Mouse (Mus musculus) CH12.LX (cell line): ENCODE data around the gene Olfr1124. TPM values are rescaled to one million over a fixed set of nuclear protein-coding genes. Genes with fewer than 3 reads are reported as not detected.

Experiments used
- DNase-seq: peaks from one replicate; pipeline ENCODE4 v3.0.0-alpha.2; 2013; ENCODE audit errors: extremely low read depth
- H3K27ac ChIP-seq: 2 replicates; pipeline ENCODE4 v1.5.1; 2012; ENCODE audit warnings: low read depth, mild to moderate bottlenecking, control low read depth, moderate library complexity; ENCODE audit not compliant: insufficient read depth
- H3K27me3 ChIP-seq: replicated peaks from 2 replicates; pipeline ENCODE3; 2012; ENCODE audit warnings: inconsistent platforms
- H3K36me3 ChIP-seq, 2 experiments: replicated peaks in 1 of 2; 2 replicates each; pipeline versions ENCODE3 to v1.6.1; 2012; ENCODE audit warnings: inconsistent platforms in 1 of 2, low read length in 1 of 2, mild to moderate bottlenecking in 1 of 2, mixed read lengths in 1 of 2, moderate library complexity in 1 of 2; ENCODE audit not compliant: control insufficient read depth in 1 of 2, insufficient read depth in 1 of 2
- H3K4me1 ChIP-seq, 2 experiments: 2 replicates each; pipeline ENCODE4 v1.6.1; 2012; ENCODE audit warnings: inconsistent platforms in 1 of 2, moderate library complexity in 1 of 2; ENCODE audit not compliant: insufficient read depth in 2 of 2, control insufficient read depth in 1 of 2
- H3K4me2 ChIP-seq: 2 replicates; pipeline ENCODE4 v1.6.1; 2012; ENCODE audit warnings: low read depth, mild to moderate bottlenecking, control low read depth; ENCODE audit not compliant: poor library complexity, insufficient read depth, severe bottlenecking
- H3K4me3 ChIP-seq, 3 experiments: fragments of 150-350 bp in 1 of 3; sonication (generic) in 1 of 3; replicated peaks in 1 of 3; 2 replicates each; pipeline versions ENCODE3 to v1.5.1; 2011 to 2012; ENCODE audit warnings: low read depth in 2 of 3, low read length in 2 of 3, mild to moderate bottlenecking in 2 of 3, moderate library complexity in 2 of 3, control low read depth in 1 of 3, improper control_type of control experiment in 1 of 3, inconsistent platforms in 1 of 3, mixed read lengths in 1 of 3; ENCODE audit not compliant: poor library complexity in 1 of 3
- H3K79me2 ChIP-seq: replicated peaks from 2 replicates; pipeline ENCODE4 v1.6.1; 2012; ENCODE audit warnings: mild to moderate bottlenecking, moderate library complexity; ENCODE audit not compliant: control insufficient read depth, poor library complexity, insufficient read depth, severe bottlenecking; ENCODE audit errors: extremely low read depth
- H3K9ac ChIP-seq: 2 replicates; pipeline ENCODE4 v1.6.1; 2012; ENCODE audit warnings: low read depth, mild to moderate bottlenecking, control low read depth, moderate library complexity; ENCODE audit not compliant: insufficient read depth
- H3K9me3 ChIP-seq: replicated peaks from 2 replicates; pipeline ENCODE3; 2012; ENCODE audit warnings: low read length, inconsistent platforms, mixed read lengths
- BHLHE40 ChIP-seq: IDR thresholded peaks from 2 replicates; pipeline ENCODE4 v1.6.1; 2011; ENCODE audit warnings: mild to moderate bottlenecking, low read depth, low read length, improper control_type of control experiment
- CHD1 ChIP-seq: IDR thresholded peaks from 2 replicates; pipeline ENCODE4 v1.6.1; 2012; ENCODE audit warnings: low read depth, low read length, improper control_type of control experiment, inconsistent platforms
- CTCF ChIP-seq, 2 experiments: IDR thresholded peaks in 1 of 2; conservative IDR thresholded peaks in 1 of 2; 2 replicates each; pipeline ENCODE4 v1.5.1; 2011 to 2012; ENCODE audit warnings: low read depth in 2 of 2, low read length in 2 of 2, improper control_type of control experiment in 1 of 2, inconsistent platforms in 1 of 2, mild to moderate bottlenecking in 1 of 2, moderate library complexity in 1 of 2
- EP300 ChIP-seq: IDR thresholded peaks from 2 replicates; pipeline ENCODE4 v1.6.1; 2011; ENCODE audit warnings: low read length, improper control_type of control experiment
- IRF4 ChIP-seq: IDR thresholded peaks from 2 replicates; pipeline ENCODE4 v1.6.1; 2014; ENCODE audit warnings: low read depth, mild to moderate bottlenecking, inconsistent platforms, low read length, improper control_type of control experiment
- JUND ChIP-seq: conservative IDR thresholded peaks from 2 replicates; pipeline ENCODE4 v1.6.1; 2011; ENCODE audit warnings: low read depth, low read length, improper control_type of control experiment
- KAT2A ChIP-seq: IDR thresholded peaks from 2 replicates; pipeline ENCODE4 v1.6.1; 2012; ENCODE audit warnings: low read length, improper control_type of control experiment, inconsistent platforms; ENCODE audit not compliant: insufficient replicate concordance
- MAFK ChIP-seq: IDR thresholded peaks from 2 replicates; pipeline ENCODE4 v1.6.1; 2011; ENCODE audit warnings: low read length, improper control_type of control experiment; ENCODE audit not compliant: insufficient replicate concordance
- MAZ ChIP-seq: IDR thresholded peaks from 2 replicates; pipeline ENCODE4 v1.6.1; 2012; ENCODE audit warnings: low read depth, mild to moderate bottlenecking, inconsistent platforms, low read length, improper control_type of control experiment, moderate library complexity
- MXI1 ChIP-seq: IDR thresholded peaks from 2 replicates; pipeline ENCODE4 v1.6.1; 2011; ENCODE audit warnings: mild to moderate bottlenecking, low read depth, low read length, improper control_type of control experiment
- MYC ChIP-seq: IDR thresholded peaks from 2 replicates; pipeline ENCODE4 v1.6.1; 2011; ENCODE audit warnings: low read depth, mild to moderate bottlenecking, improper control_type of control experiment, low read length
- NRF1 ChIP-seq: IDR thresholded peaks from 2 replicates; pipeline ENCODE4 v1.6.1; 2014; ENCODE audit warnings: low read depth, mild to moderate bottlenecking, inconsistent platforms, low read length, improper control_type of control experiment, moderate library complexity
- POLR2A ChIP-seq: IDR thresholded peaks from 2 replicates; pipeline ENCODE4 v1.6.1; 2011; ENCODE audit warnings: low read depth, mild to moderate bottlenecking, improper control_type of control experiment, low read length
- POLR2AphosphoS2 ChIP-seq: IDR thresholded peaks from 2 replicates; pipeline ENCODE4 v1.6.1; 2011; ENCODE audit warnings: low read depth, low read length, improper control_type of control experiment
- SIN3A ChIP-seq: IDR thresholded peaks from 2 replicates; pipeline ENCODE4 v1.6.1; 2012; ENCODE audit warnings: low read length, improper control_type of control experiment, inconsistent platforms
- SMC3 ChIP-seq: IDR thresholded peaks from 2 replicates; pipeline ENCODE4 v1.6.1; 2011; ENCODE audit warnings: low read depth, low read length, improper control_type of control experiment
- TCF12 ChIP-seq: IDR thresholded peaks from 2 replicates; pipeline ENCODE4 v1.6.1; 2014; ENCODE audit warnings: low read depth, mild to moderate bottlenecking, inconsistent platforms, low read length, improper control_type of control experiment
- USF2 ChIP-seq: conservative IDR thresholded peaks from 2 replicates; pipeline ENCODE4 v1.6.1; 2011; ENCODE audit warnings: low read depth, low read length, improper control_type of control experiment
- ZC3H11A ChIP-seq: IDR thresholded peaks from 2 replicates; pipeline ENCODE4 v1.6.1; 2012; ENCODE audit warnings: low read depth, mild to moderate bottlenecking, inconsistent platforms, low read length, improper control_type of control experiment
- ZKSCAN1 ChIP-seq: IDR thresholded peaks from 2 replicates; pipeline ENCODE4 v1.6.1; 2012; ENCODE audit warnings: low read depth, inconsistent platforms, low read length, improper control_type of control experiment, borderline replicate concordance
- ZNF384 ChIP-seq: IDR thresholded peaks from 2 replicates; pipeline ENCODE4 v1.6.1; 2012; ENCODE audit warnings: low read depth, low read length, improper control_type of control experiment, inconsistent platforms
- dilution Hi-C: fragments of 300-500 bp; cut with MboI; formaldehyde crosslinking; loops from 2 replicates; pipeline ENCODE4 v1.14.3; 2020; ENCODE audit warnings: low sequenced_read_pairs; ENCODE audit not compliant: extremely low pct_unique_long_range_greater_than_20kb, extremely low pct_ligation_motif_present
- in situ Hi-C: fragments of 300-500 bp; cut with MboI; formaldehyde crosslinking; loops from 3 replicates; pipeline ENCODE4 v1.14.3; 2019; ENCODE audit warnings: low sequenced_read_pairs, low pct_ligation_motif_present, low pct_unique_long_range_greater_than_20kb, mixed read lengths
- polyA plus RNA-seq: library from polyadenylated mRNA; unstranded; fragments of >175 nt; gene quantifications from 2 replicates; pipeline ENCODE4 v1.2.1, GENCODE M21; 2012; ENCODE audit warnings: low read depth; ENCODE audit not compliant: insufficient read length
- total RNA-seq, 2 experiments: library from RNA; depleted of rRNA; stranded (reverse); fragments of 300-350 nt in 1 of 2; fragments of >200 nt in 1 of 2; gene quantifications; 2 replicates each; pipeline ENCODE4 v1.2.3; 2012 to 2014

Gene Olfr1124
- total and polyA plus RNA-seq, 3 experiments = not detected

DNA sequence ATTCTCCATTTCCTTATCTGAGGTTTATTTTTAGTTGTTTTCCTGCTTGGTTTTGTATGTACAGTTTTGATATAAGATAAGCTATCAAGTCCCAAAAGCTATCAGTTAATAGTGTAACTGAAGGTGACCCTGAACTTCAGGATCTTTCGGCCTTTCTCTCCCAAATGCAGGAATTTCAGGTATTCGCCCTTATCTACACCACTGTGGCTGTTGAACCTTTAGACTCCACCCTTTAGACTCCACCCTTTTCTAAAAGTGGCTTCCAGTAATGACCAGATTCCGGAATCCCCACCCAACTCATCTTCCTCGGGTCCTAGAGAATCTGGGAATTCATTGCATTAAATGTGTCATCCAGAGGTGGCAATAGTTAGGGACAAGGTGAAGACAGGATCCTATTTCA lies 51.1 kb downstream of the Olfr1124 start:
- no peak for DNase-seq
- no peaks in the 10 kb centered on the region for H3K36me3 ChIP-seq
- dilution Hi-C loops (no loop called here), in situ Hi-C loops (no loop called here)
- no peak overlapping the region for H3K4me3 ChIP-seq
- TF ChIP-seq SMC3 (no peak), POLR2A (no peak), JUND (no peak), MXI1 (no peak), KAT2A (no peak), MAFK (no peak), POLR2AphosphoS2 (no peak), ZKSCAN1 (no peak), BHLHE40 (no peak), ZNF384 (no peak), ZC3H11A (no peak), SIN3A (no peak), USF2 (no peak), IRF4 (no peak), NRF1 (no peak), EP300 (no peak), TCF12 (no peak), CTCF (conservative IDR thresholded peaks at IDR 0.05 in 1 of 2, IDR thresholded peaks at IDR 0.05 in 1 of 2; ENCODE audit: low read depth in 2 of 2, low read length in 2 of 2) (no peak), CHD1 (no peak), MYC (no peak)
- H3K27me3 ChIP-seq = no peaks in the 10 kb centered on the region
- H3K9ac ChIP-seq = no peak overlapping the region
- peaks cover 61% of the 10 kb centered on the region for H3K9me3 ChIP-seq
- no peaks in the 10 kb centered on the region for H3K79me2 ChIP-seq
- no peaks in the 10 kb centered on the region for H3K4me1 ChIP-seq
- H3K27ac ChIP-seq = no peak overlapping the region
- H3K4me2 ChIP-seq = no peak overlapping the region

DNA sequence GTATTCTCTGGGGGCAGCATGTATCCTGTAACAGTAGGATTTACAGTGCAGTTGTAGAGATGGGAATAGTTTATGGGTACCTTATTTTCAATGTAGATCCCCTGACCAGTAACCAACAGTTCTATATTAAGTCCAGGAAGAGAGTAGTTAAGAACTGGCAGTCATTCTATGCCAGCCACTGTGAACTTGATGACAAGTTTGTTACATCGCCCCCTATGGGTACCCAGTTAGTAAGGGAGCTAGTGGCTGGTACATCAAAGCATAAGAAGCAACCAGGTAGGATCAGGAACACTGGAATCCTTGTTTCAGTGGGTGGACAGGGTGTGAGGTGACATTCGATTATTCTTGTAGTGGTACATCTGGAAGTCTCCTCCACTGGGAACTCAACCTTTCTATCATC lies 52.2 kb downstream of the Olfr1124 start:
- Histone ChIP-seq H3K4me1 (no peaks in the 10 kb centered on the region), H3K36me3 (no peaks in the 10 kb centered on the region), H3K4me2 (no peak overlapping the region), H3K79me2 (no peaks in the 10 kb centered on the region), H3K27ac (no peak overlapping the region), H3K9me3 (peaks cover 69% of the 10 kb centered on the region), H3K9ac (no peak overlapping the region), H3K27me3 (no peaks in the 10 kb centered on the region), H3K4me3 (no peak overlapping the region)
- no peak for DNase-seq
- dilution Hi-C loops (no loop called here), in situ Hi-C loops (no loop called here)
- TF ChIP-seq SMC3 (no peak), BHLHE40 (no peak), MAFK (no peak), MAZ (no peak), NRF1 (no peak)

Other genes starting within 250 kb of the Olfr1124 start
Only the 20 nearest of the 21 such genes appear.
- gene Olfr1112, start 242.5 kb upstream of the Olfr1124 start, total RNA-seq (2012; rRNA removed) = not detected in 2 replicates
- gene Olfr1112, start 242.5 kb upstream of the Olfr1124 start, total RNA-seq (2014; rRNA removed) = not detected in 2 replicates
- gene Olfr1112, start 242.5 kb upstream of the Olfr1124 start, polyA plus RNA-seq = not detected in 2 replicates
- not detected in 2 replicates for gene Olfr1113, start 221.3 kb upstream of the Olfr1124 start, total RNA-seq (2012; rRNA removed)
- not detected in 2 replicates for gene Olfr1113, start 221.3 kb upstream of the Olfr1124 start, total RNA-seq (2014; rRNA removed)
- gene Olfr1113, start 221.3 kb upstream of the Olfr1124 start, polyA plus RNA-seq = not detected in 2 replicates
- gene Olfr1115, start 182.3 kb upstream of the Olfr1124 start, total RNA-seq (2012; rRNA removed) = not detected in 2 replicates
- gene Olfr1115, start 182.3 kb upstream of the Olfr1124 start, total RNA-seq (2014; rRNA removed) = not detected in 2 replicates
- not detected in 2 replicates for gene Olfr1115, start 182.3 kb upstream of the Olfr1124 start, polyA plus RNA-seq
- not detected in 2 replicates for gene Olfr1116, start 162.7 kb upstream of the Olfr1124 start, total RNA-seq (2012; rRNA removed)
- gene Olfr1116, start 162.7 kb upstream of the Olfr1124 start, total RNA-seq (2014; rRNA removed) = not detected in 2 replicates
- gene Olfr1116, start 162.7 kb upstream of the Olfr1124 start, polyA plus RNA-seq = not detected in 2 replicates
- not detected in 2 replicates for gene Olfr1118, start 122.7 kb upstream of the Olfr1124 start, total RNA-seq (2012; rRNA removed)
- not detected in 2 replicates for gene Olfr1118, start 122.7 kb upstream of the Olfr1124 start, total RNA-seq (2014; rRNA removed)
- gene Olfr1118, start 122.7 kb upstream of the Olfr1124 start, polyA plus RNA-seq = not detected in 2 replicates
- not detected in 2 replicates for gene Olfr1120, start 75.5 kb upstream of the Olfr1124 start, total RNA-seq (2012; rRNA removed)
- gene Olfr1120, start 75.5 kb upstream of the Olfr1124 start, total RNA-seq (2014; rRNA removed) = not detected in 2 replicates
- gene Olfr1120, start 75.5 kb upstream of the Olfr1124 start, polyA plus RNA-seq = not detected in 2 replicates
- gene Olfr1121, start 60.4 kb upstream of the Olfr1124 start, total RNA-seq (2012; rRNA removed) = not detected in 2 replicates
- not detected in 2 replicates for gene Olfr1121, start 60.4 kb upstream of the Olfr1124 start, total RNA-seq (2014; rRNA removed)
- not detected in 2 replicates for gene Olfr1121, start 60.4 kb upstream of the Olfr1124 start, polyA plus RNA-seq
- gene Olfr1122, start 44.4 kb upstream of the Olfr1124 start, total RNA-seq (2012; rRNA removed) = not detected in 2 replicates
- not detected in 2 replicates for gene Olfr1122, start 44.4 kb upstream of the Olfr1124 start, total RNA-seq (2014; rRNA removed)
- gene Olfr1122, start 44.4 kb upstream of the Olfr1124 start, polyA plus RNA-seq = not detected in 2 replicates
- not detected in 2 replicates for gene Olfr1123, start 13.6 kb upstream of the Olfr1124 start, total RNA-seq (2012; rRNA removed)
- not detected in 2 replicates for gene Olfr1123, start 13.6 kb upstream of the Olfr1124 start, total RNA-seq (2014; rRNA removed)
- not detected in 2 replicates for gene Olfr1123, start 13.6 kb upstream of the Olfr1124 start, polyA plus RNA-seq
- not detected in 2 replicates for gene Olfr1126, start 23.7 kb downstream of the Olfr1124 start, total RNA-seq (2012; rRNA removed)
- not detected in 2 replicates for gene Olfr1126, start 23.7 kb downstream of the Olfr1124 start, total RNA-seq (2014; rRNA removed)
- gene Olfr1126, start 23.7 kb downstream of the Olfr1124 start, polyA plus RNA-seq = not detected in 2 replicates
- gene Pramel7, start 66.8 kb downstream of the Olfr1124 start, total RNA-seq (2012; rRNA removed) = not detected in 2 replicates
- not detected in 2 replicates for gene Pramel7, start 66.8 kb downstream of the Olfr1124 start, total RNA-seq (2014; rRNA removed)
- gene Pramel7, start 66.8 kb downstream of the Olfr1124 start, polyA plus RNA-seq = not detected in 2 replicates
- gene Pramel6, start 76.3 kb downstream of the Olfr1124 start, total RNA-seq (2012; rRNA removed) = not detected in 2 replicates
- not detected in 2 replicates for gene Pramel6, start 76.3 kb downstream of the Olfr1124 start, total RNA-seq (2014; rRNA removed)
- gene Pramel6, start 76.3 kb downstream of the Olfr1124 start, polyA plus RNA-seq = not detected in 2 replicates
- not detected in 2 replicates for gene Olfr153, start 101.5 kb downstream of the Olfr1124 start, total RNA-seq (2012; rRNA removed)
- gene Olfr153, start 101.5 kb downstream of the Olfr1124 start, total RNA-seq (2014; rRNA removed) = not detected in 2 replicates
- not detected in 2 replicates for gene Olfr153, start 101.5 kb downstream of the Olfr1124 start, polyA plus RNA-seq
- not detected in 2 replicates for gene Olfr1128, start 115.3 kb downstream of the Olfr1124 start, total RNA-seq (2012; rRNA removed)
- not detected in 2 replicates for gene Olfr1128, start 115.3 kb downstream of the Olfr1124 start, total RNA-seq (2014; rRNA removed)
- not detected in 2 replicates for gene Olfr1128, start 115.3 kb downstream of the Olfr1124 start, polyA plus RNA-seq
- gene Olfr1129, start 143.6 kb downstream of the Olfr1124 start, total RNA-seq (2012; rRNA removed) = not detected in 2 replicates
- gene Olfr1129, start 143.6 kb downstream of the Olfr1124 start, total RNA-seq (2014; rRNA removed) = not detected in 2 replicates
- 0.17 TPM in 1 of 2 replicates, not detected in the other for gene Olfr1129, start 143.6 kb downstream of the Olfr1124 start, polyA plus RNA-seq
- not detected in 2 replicates for gene Olfr1130, start 175.9 kb downstream of the Olfr1124 start, total RNA-seq (2012; rRNA removed)
- not detected in 2 replicates for gene Olfr1130, start 175.9 kb downstream of the Olfr1124 start, total RNA-seq (2014; rRNA removed)
- gene Olfr1130, start 175.9 kb downstream of the Olfr1124 start, polyA plus RNA-seq = not detected in 2 replicates
- gene Olfr1131, start 196.8 kb downstream of the Olfr1124 start, total RNA-seq (2012; rRNA removed) = not detected in 2 replicates
- not detected in 2 replicates for gene Olfr1131, start 196.8 kb downstream of the Olfr1124 start, total RNA-seq (2014; rRNA removed)
- gene Olfr1131, start 196.8 kb downstream of the Olfr1124 start, polyA plus RNA-seq = not detected in 2 replicates
- not detected in 2 replicates for gene Olfr1132, start 207.3 kb downstream of the Olfr1124 start, total RNA-seq (2012; rRNA removed)
- gene Olfr1132, start 207.3 kb downstream of the Olfr1124 start, total RNA-seq (2014; rRNA removed) = not detected in 2 replicates
- gene Olfr1132, start 207.3 kb downstream of the Olfr1124 start, polyA plus RNA-seq = not detected in 2 replicates
- not detected in 2 replicates for gene Olfr1133, start 217.1 kb downstream of the Olfr1124 start, total RNA-seq (2012; rRNA removed)
- not detected in 2 replicates for gene Olfr1133, start 217.1 kb downstream of the Olfr1124 start, total RNA-seq (2014; rRNA removed)
- gene Olfr1133, start 217.1 kb downstream of the Olfr1124 start, polyA plus RNA-seq = not detected in 2 replicates
- gene Olfr1134, start 228.2 kb downstream of the Olfr1124 start, total RNA-seq (2012; rRNA removed) = not detected in 2 replicates
- not detected in 2 replicates for gene Olfr1134, start 228.2 kb downstream of the Olfr1124 start, total RNA-seq (2014; rRNA removed)
- not detected in 2 replicates for gene Olfr1134, start 228.2 kb downstream of the Olfr1124 start, polyA plus RNA-seq